Mouse (Mus musculus) common myeloid progenitor, adult 5-6 weeks (primary cell): ENCODE measurements around the gene H2-DMa. TPM values are rescaled to one million over a fixed set of nuclear protein-coding genes. Genes with fewer than 3 reads are reported as not detected.

ENCODE experiments used
- ATAC-seq: replicated peaks from 2 replicates; pipeline ENCODE4 v1.8.0; 2016; ENCODE audit warnings: low read depth, mild to moderate bottlenecking, moderate TSS enrichment, inconsistent platforms; ENCODE audit not compliant: poor library complexity, severe bottlenecking
- total RNA-seq: library from RNA; stranded (forward); fragments of 200-1000, 187-1606 nt; gene quantifications from 2 replicates; pipeline ENCODE4 v1.2.3, GENCODE M21; 2017

Gene H2-DMa
- total RNA-seq, 1 experiment from 2014 or later = 104 TPM

DNA sequence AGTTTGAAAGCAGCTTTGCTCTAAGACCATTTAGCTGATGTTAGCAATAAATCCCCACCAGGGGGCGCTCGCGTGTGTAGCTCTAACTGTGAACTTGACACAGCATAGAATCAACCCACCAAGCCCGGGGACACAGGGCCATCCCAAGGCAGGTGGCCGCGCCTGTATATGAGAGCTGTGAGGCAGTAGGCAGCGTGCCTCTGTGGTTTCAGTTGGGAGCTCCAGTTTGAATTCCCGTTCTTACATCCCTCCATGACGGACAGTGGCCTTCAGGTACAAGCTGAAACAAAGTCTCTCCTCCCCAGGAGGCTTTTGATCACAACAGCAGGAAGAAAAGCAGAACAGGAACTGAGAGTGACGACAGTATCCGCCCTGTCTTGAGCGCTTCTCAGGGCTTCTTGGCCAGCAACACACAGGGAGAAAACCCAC is 17.7 kb upstream of the H2-DMa start:
- ATAC-seq = peak; percentile 82

DNA sequence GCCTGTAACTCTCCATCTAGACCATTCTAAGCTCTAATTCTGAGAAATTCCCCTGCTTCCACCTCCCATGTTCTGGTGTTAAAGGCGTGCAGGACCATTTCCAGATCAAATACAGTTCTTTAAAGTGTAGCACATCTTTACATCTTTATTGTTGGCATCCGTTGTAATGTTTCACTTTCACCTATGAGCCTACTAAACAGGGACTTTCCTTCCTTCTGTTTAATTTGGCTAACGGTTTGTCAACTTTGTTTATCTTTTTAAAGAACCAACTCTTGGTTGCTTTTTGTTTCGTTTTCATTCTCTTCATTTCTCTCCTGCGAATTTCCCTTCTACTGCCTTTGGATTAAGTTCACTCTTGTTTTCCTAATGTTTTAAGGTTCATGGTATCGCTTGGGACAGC is 16.5 kb upstream of the H2-DMa start:
- no peak for ATAC-seq

DNA sequence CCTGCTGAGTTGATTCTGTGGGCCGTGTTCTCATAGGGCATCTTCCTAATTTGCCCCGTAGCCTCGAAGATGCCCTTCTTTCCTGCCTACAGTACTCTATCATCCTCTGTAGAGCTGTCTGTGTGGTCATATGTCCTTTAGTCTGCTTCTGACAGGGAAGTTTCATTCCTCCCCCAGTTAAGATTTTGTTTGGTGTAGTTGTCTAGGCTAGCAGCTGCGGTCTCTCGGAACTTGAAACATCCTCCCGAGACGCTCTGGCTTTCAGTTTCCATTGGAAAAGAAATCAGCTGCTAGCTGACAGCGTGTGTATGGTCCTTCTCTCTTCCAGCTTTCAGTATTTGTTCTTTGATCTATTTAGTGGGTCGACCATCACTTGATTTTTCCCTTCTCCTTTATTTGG is 14.5 kb upstream of the H2-DMa start:
- ATAC-seq = no peak

DNA sequence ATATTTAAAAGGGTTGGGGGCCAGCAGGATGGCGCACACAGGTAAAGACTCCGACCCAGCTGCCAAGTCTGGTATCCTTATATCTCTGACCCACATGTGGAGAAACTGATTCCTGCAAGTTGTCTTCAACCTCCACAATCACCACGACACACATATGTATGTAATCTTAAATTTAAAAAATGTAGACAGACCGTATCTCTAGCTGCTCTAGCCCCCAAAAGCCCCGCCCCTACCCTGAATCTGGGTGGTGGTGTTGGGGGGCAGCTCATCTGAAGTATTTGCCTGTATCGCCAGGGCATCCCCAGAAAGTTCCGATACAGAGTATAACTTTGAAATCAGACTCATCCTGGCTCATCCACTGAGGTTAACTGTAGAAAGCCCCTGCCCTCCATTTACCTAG is 12.8 kb upstream of the H2-DMa start:
- no peak for ATAC-seq

DNA sequence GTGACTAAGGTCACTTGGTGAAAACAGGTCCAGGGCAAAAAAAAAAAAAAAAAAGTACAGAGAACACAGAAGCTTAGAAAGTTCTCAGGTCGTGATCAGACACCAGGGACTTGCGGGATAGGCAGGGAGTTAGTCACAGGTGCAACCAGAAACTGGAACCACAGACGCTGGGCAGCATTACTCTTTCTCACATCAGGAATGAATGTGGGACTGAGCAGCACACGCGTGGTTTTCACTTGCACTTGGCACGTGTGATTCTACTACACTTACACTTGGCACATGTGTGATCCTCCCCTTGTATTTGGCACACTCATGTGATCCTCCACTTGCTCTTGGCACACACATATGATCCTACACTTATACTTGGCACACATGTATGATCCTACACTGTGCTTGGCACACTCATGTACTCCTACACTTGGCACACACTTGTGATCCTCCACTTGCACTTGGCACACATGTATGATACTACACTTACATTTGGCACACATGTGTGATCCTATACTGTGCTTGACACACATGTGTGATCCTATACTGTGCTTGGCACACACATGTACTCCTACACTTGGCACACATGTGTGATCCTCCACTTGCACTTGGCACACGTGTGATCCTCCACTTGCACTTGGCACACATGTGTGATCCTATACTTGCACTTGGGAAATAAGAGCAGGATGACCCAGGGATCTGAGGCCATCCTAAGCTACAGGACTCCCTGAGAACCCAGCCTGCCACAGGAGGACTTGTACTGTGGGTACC is 12.1 kb upstream of the H2-DMa start:
- ATAC-seq = no peak

- no peak for ATAC-seq
Measured at GRCm38 (mm10) chr17:34108460-34108859, 10.9 kb upstream of the H2-DMa start.

- ATAC-seq = peak; percentile 36; the same call in 1 of the 2 replicates
Measured at GRCm38 (mm10) chr17:34109038-34109805, 10.1 kb upstream of the H2-DMa start.

- peak; percentile 13; the same call in 1 of the 2 replicates for ATAC-seq
Measured at GRCm38 (mm10) chr17:34109806-34110195, 9.5 kb upstream of the H2-DMa start.

- ATAC-seq = no peak
Measured at GRCm38 (mm10) chr17:34110309-34110708, 9.0 kb upstream of the H2-DMa start.

DNA sequence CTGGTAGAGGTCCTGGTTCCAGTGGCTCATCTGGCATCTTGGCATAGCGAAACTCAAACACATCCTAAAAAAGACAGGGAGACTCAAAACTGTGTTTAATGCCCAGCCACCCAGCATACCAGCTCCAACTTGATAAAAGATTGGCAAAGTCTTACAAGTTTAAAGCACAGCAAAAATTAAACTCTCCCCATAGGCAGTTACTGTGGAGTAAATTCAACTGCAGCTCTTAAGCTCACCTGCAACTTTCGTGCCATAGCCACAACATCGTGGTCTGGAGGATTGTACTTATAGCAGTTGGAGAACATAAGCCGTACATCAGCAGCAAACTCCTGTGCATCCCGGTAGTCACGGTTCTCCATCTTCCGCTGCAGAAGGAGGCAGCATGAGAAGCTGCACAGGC is 5.2 kb upstream of the H2-DMa start:
- ATAC-seq = no peak

GRCm38 (mm10) chr17:34116736-34117370 is 2.5 kb upstream of the H2-DMa start:
- no peak for ATAC-seq

GRCm38 (mm10) chr17:34117421-34118112 is 1.8 kb upstream of the H2-DMa start:
- no peak for ATAC-seq

- ATAC-seq = no peak
Measured at GRCm38 (mm10) chr17:34118113-34118872, 1.0 kb upstream of the H2-DMa start.

GRCm38 (mm10) chr17:34118873-34119248 is 480 bp upstream of the H2-DMa start:
- ATAC-seq = no peak

- no peak for ATAC-seq
Measured at GRCm38 (mm10) chr17:34120180-34120723, 911 bp downstream of the H2-DMa start.

GRCm38 (mm10) chr17:34120814-34121171 is 1.5 kb downstream of the H2-DMa start:
- ATAC-seq = peak; percentile 8; the same call in 1 of the 2 replicates

DNA sequence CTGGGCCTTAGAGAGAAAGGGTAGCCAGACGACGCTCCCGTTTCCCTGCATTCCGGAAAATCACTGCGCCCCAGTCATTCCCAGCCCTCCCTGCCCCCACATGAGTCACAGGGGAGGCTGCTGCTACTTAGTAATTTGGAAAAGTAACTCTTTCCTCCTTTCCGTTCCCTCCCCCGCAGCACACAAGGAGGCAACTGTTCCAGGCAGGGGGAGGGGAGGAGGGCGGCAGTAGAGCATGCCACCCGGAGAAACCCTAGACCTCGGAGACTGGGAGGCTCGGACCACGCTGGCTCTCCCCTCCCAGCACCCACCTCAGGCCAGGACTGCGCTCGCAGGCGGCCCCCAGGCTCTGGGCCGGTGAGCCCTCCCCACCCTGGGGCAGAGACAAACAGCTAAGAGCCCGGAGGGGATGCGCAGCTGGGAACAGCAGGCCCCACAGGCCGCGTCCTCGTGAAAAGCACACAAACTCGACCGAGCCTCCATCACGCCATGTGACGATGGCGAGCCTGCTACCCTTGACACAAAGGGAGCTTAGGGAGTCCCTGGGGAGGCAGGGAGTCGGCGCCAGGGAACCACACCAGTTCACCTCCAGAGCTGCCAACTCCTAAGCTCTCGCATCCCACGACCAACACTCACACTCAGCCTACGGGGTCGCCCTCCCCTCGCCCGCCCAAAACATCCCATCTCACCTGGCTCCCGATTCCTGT is 2.0 kb downstream of the H2-DMa start:
- ATAC-seq = no peak

DNA sequence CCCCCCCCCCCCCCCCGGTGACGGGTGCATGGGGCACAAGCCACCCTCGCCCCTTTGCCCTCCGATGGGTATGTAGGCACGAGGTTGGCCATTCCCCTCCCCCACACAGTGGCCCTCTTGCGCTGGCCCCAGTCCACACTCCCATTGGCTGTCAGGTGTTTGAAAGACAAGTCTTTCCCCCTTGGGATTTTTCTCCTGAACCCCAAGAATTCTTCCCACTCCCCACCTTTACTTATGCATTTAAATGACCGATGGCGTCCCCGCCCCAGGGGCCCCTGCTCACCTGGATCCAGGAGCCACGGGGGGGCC is 2.5 kb downstream of the H2-DMa start:
- ATAC-seq = no peak
